Mouse (Mus musculus) CH12.LX (cell line): Measurements from ENCODE around the gene Nat8f5.
"Not testable (repeated sequence)": the region's sequence is repeated elsewhere in the genome, so short reads cannot be mapped to it uniquely, and the experiment has no call there.

Source experiments
- CTCF ChIP-seq, 2 experiments: IDR thresholded peaks in 1 of 2; conservative IDR thresholded peaks in 1 of 2; 2 replicates each; pipeline ENCODE4 v1.5.1; 2011 to 2012; ENCODE audit warnings: low read depth in 2 of 2, low read length in 2 of 2, improper control_type of control experiment in 1 of 2, inconsistent platforms in 1 of 2, mild to moderate bottlenecking in 1 of 2, moderate library complexity in 1 of 2
- EP300 ChIP-seq: IDR thresholded peaks from 2 replicates; pipeline ENCODE4 v1.6.1; 2011; ENCODE audit warnings: low read length, improper control_type of control experiment
- ETS1 ChIP-seq: conservative IDR thresholded peaks from 2 replicates; pipeline ENCODE4 v1.6.1; 2012; ENCODE audit warnings: low read depth, mild to moderate bottlenecking, inconsistent platforms, low read length, improper control_type of control experiment, moderate library complexity
- HCFC1 ChIP-seq: IDR thresholded peaks from 2 replicates; pipeline ENCODE4 v1.6.1; 2012; ENCODE audit warnings: low read depth, mild to moderate bottlenecking, inconsistent platforms, low read length, improper control_type of control experiment
- JUND ChIP-seq: conservative IDR thresholded peaks from 2 replicates; pipeline ENCODE4 v1.6.1; 2011; ENCODE audit warnings: low read depth, low read length, improper control_type of control experiment
- MAFK ChIP-seq: IDR thresholded peaks from 2 replicates; pipeline ENCODE4 v1.6.1; 2011; ENCODE audit warnings: low read length, improper control_type of control experiment; ENCODE audit not compliant: insufficient replicate concordance
- MAZ ChIP-seq: IDR thresholded peaks from 2 replicates; pipeline ENCODE4 v1.6.1; 2012; ENCODE audit warnings: low read depth, mild to moderate bottlenecking, inconsistent platforms, low read length, improper control_type of control experiment, moderate library complexity
- NRF1 ChIP-seq: IDR thresholded peaks from 2 replicates; pipeline ENCODE4 v1.6.1; 2014; ENCODE audit warnings: low read depth, mild to moderate bottlenecking, inconsistent platforms, low read length, improper control_type of control experiment, moderate library complexity
- POLR2A ChIP-seq: IDR thresholded peaks from 2 replicates; pipeline ENCODE4 v1.6.1; 2011; ENCODE audit warnings: low read depth, mild to moderate bottlenecking, improper control_type of control experiment, low read length
- TCF12 ChIP-seq: IDR thresholded peaks from 2 replicates; pipeline ENCODE4 v1.6.1; 2014; ENCODE audit warnings: low read depth, mild to moderate bottlenecking, inconsistent platforms, low read length, improper control_type of control experiment
- ZMIZ1 ChIP-seq: IDR thresholded peaks from 2 replicates; pipeline ENCODE4 v1.6.1; 2012; ENCODE audit warnings: low read depth, mild to moderate bottlenecking, inconsistent platforms, low read length, improper control_type of control experiment
- ZNF384 ChIP-seq: IDR thresholded peaks from 2 replicates; pipeline ENCODE4 v1.6.1; 2012; ENCODE audit warnings: low read depth, low read length, improper control_type of control experiment, inconsistent platforms

DNA sequence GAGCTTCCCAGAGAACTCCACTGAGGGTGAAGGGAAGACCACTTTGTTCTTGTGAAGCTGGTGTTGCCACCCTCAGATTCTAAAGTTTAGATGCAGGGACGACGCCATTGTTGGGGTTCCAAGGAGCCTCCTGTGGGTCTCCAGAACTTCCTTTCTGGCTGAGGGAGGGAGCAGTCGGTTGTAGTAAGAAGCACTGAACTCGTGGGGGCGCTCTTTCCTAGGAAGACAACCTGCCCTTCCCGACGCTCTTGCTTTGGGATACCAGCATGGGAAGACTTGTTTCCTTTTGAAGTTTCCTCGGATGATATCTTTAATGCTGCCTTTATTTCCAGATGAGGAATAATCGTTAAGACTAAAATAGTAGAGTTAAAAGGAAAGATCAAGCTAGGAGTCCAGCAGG is 16.1 kb upstream of the Nat8f5 start:
- peak in 1 of 2 experiments; percentile 22; a peak in 1 of 4 replicates for TF ChIP-seq CTCF (conservative IDR thresholded peaks at IDR 0.05 in 1 of 2, IDR thresholded peaks at IDR 0.05 in 1 of 2; ENCODE audit: low read depth in 2 of 2, low read length in 2 of 2)
- TF ChIP-seq ZMIZ1, EP300, POLR2A, JUND, ZNF384, ETS1, MAFK, TCF12, MAZ, HCFC1, NRF1: not testable (repeated sequence)
